Mouse (Mus musculus) G1E (cell line): ENCODE data around the gene Gm7356.
"Not testable (repeated sequence)": the region's sequence is repeated elsewhere in the genome, so short reads cannot be mapped to it uniquely, and the experiment has no call there.

Experiments used
- CTCF ChIP-seq: IDR thresholded peaks from 2 replicates; pipeline ENCODE4 v1.5.1; 2012; ENCODE audit warnings: low read depth, low read length, inconsistent platforms, mixed read lengths
- GATA1 ChIP-seq: IDR thresholded peaks from 2 replicates; pipeline ENCODE4 v1.6.1; 2012; ENCODE audit warnings: borderline replicate concordance, low read length, inconsistent platforms, mixed read lengths

- TF ChIP-seq CTCF, GATA1: not testable (repeated sequence)
These were observed 41.3 kb downstream of the Gm7356 start for GRCm38 (mm10) chr17:13962245-13962644.
